ENCODE assay signal across 26 mouse cellular contexts in genomic region chr5:124637836-124638235, GRCm38 (mm10). TPM values are rescaled to one million over a fixed set of nuclear protein-coding genes. Genes with fewer than 3 reads are reported as not detected.
DNase-seq lines count a peak whose midpoint lies in the region; ATAC-seq and TF ChIP-seq lines count a peak whose summit lies in the region.
"Had no signal": no experiment of that assay in that cellular context is flagged by ENCODE, and none has a peak within 500 bp of the region (broad histone marks: within the 10 kb centered on the region; RNA-seq: fewer than 3 reads in every experiment).

No protein-coding gene starts in this region.

- no peak for TF ChIP-seq POLR2A in myocyte (IDR thresholded peaks at IDR 0.05; ENCODE audit: insufficient read length, low read depth)

- WGBS in midbrain, embryonic 16.5 days = 94% methylated on average over 13 of the region's 13 CpGs

- peak; percentile 34 for DNase-seq in T-cell, adult 2 months (ENCODE audit: low spot score)
- peak; percentile 55 for DNase-seq in thymus, postnatal 0 days (ENCODE audit: low spot score)
- DNase-seq in thymus, postnatal 4 days = peak; percentile 43
- DNase-seq in cerebellum, adult 11 months = no peak
- no peak for DNase-seq in gastrocnemius, postnatal 36 days
- DNase-seq: adrenal gland, postnatal 10 days; cerebellum, adult 18-20 months; cerebellum, postnatal 10 days; heart, postnatal 10 days; left cerebral cortex, postnatal 4 days; liver, embryonic 13.5 days; lung, adult 18-20 months; lung, postnatal 4 days had no signal

- H3K79me2 ChIP-seq in myocyte (ENCODE audit: control insufficient read depth, insufficient read depth) = peaks cover 4% of the 10 kb centered on the region

- H3K9me3 ChIP-seq in midbrain, embryonic 16.5 days (replicated peaks; ENCODE audit: control insufficient read depth, low read length, poor library complexity, severe bottlenecking) = no peaks in the 10 kb centered on the region
- H3K9me3 ChIP-seq: forebrain, embryonic 15.5 days; G1E; heart, embryonic 13.5 days; kidney, embryonic 15.5 days; liver, embryonic 13.5 days; megakaryocyte, embryonic 14.5 days; midbrain, embryonic 12.5 days; neural tube, embryonic 15.5 days had no signal

- no peak overlapping the region for H3ac ChIP-seq in myocyte (ENCODE audit: control insufficient read depth, insufficient read length)

- no peak for ATAC-seq in midbrain, embryonic 16.5 days
- ATAC-seq: forebrain, embryonic 15.5 days; lung, postnatal 0 days had no signal

- peaks cover 33% of the 10 kb centered on the region for H3K36me3 ChIP-seq in myocyte (ENCODE audit: control insufficient read depth, insufficient read depth)
- H3K36me3 ChIP-seq in midbrain, embryonic 16.5 days (ENCODE audit: control insufficient read depth, insufficient read depth, low read length) = peaks cover 66% of the 10 kb centered on the region

- peak overlapping the region; percentile 67 for H3K4me2 ChIP-seq in myocyte (ENCODE audit: low read depth)
- no peak overlapping the region for H3K4me2 ChIP-seq in midbrain, embryonic 16.5 days (ENCODE audit: low read length)
- H3K4me2 ChIP-seq: forebrain, embryonic 15.5 days; heart, embryonic 13.5 days; hindbrain, embryonic 14.5 days; kidney, embryonic 15.5 days; liver, embryonic 13.5 days; midbrain, embryonic 12.5 days; neural tube, embryonic 15.5 days had no signal

- H3K27ac ChIP-seq in midbrain, embryonic 16.5 days (ENCODE audit: low read length) = no peak overlapping the region
- H3K27ac ChIP-seq: forebrain, embryonic 15.5 days; heart, embryonic 13.5 days; hindbrain, embryonic 14.5 days; kidney, embryonic 15.5 days; left cerebral cortex, adult 2 months; liver, embryonic 13.5 days; midbrain, embryonic 12.5 days; neural tube, embryonic 15.5 days; stomach, postnatal 0 days had no signal

- H3K4me1 ChIP-seq in midbrain, embryonic 16.5 days (ENCODE audit: control insufficient read depth, insufficient read depth, low read length) = no peaks in the 10 kb centered on the region
- H3K4me1 ChIP-seq: forebrain, embryonic 15.5 days; heart, embryonic 13.5 days; kidney, embryonic 15.5 days; liver, embryonic 13.5 days; midbrain, embryonic 12.5 days; neural tube, embryonic 15.5 days had no signal

- H3K4me3 ChIP-seq in myocyte = no peak overlapping the region
- no peak overlapping the region for H3K4me3 ChIP-seq in midbrain, embryonic 16.5 days (ENCODE audit: low read depth, low read length)
- H3K4me3 ChIP-seq: forebrain, embryonic 15.5 days; heart, embryonic 13.5 days; kidney, embryonic 15.5 days; left cerebral cortex, adult 2 months; liver, embryonic 13.5 days; midbrain, embryonic 12.5 days; neural tube, embryonic 15.5 days had no signal

- no peak overlapping the region for H3K9ac ChIP-seq in midbrain, embryonic 16.5 days (ENCODE audit: low read depth, low read length)
- H3K9ac ChIP-seq: forebrain, embryonic 15.5 days; heart, embryonic 13.5 days; hindbrain, embryonic 14.5 days; kidney, embryonic 15.5 days; liver, embryonic 13.5 days; midbrain, embryonic 12.5 days; neural tube, embryonic 15.5 days had no signal

- intact Hi-C loops in gastrocnemius, postnatal 36 days (cut with DNase I) = no loop called here

- H3K27me3 ChIP-seq in myocyte (ENCODE audit: control insufficient read depth, insufficient read depth, insufficient read length) = no peaks in the 10 kb centered on the region
- H3K27me3 ChIP-seq in midbrain, embryonic 16.5 days (ENCODE audit: control insufficient read depth, insufficient read depth, low read depth, low read length) = no peaks in the 10 kb centered on the region
- H3K27me3 ChIP-seq: forebrain, embryonic 15.5 days; heart, embryonic 13.5 days; kidney, embryonic 15.5 days; liver, embryonic 13.5 days; megakaryocyte, embryonic 14.5 days; midbrain, embryonic 12.5 days; neural tube, embryonic 15.5 days had no signal

TF ChIP-seq in myocyte, 11 proteins besides CTCF, POLR2A, EP300 and RAD21:
- no peak for TF ChIP-seq TCF12 (IDR thresholded peaks at IDR 0.05; ENCODE audit: insufficient read depth, poor library complexity, severe bottlenecking)
- no peak for TF ChIP-seq SRF (IDR thresholded peaks at IDR 0.05; ENCODE audit: control insufficient read depth, insufficient read length, low read depth)
- TF ChIP-seq USF1 (IDR thresholded peaks at IDR 0.05; ENCODE audit: low read depth) = no peak
- TF ChIP-seq MAX (IDR thresholded peaks at IDR 0.05; ENCODE audit: low read depth) = no peak
- no peak for TF ChIP-seq REST (IDR thresholded peaks at IDR 0.05; ENCODE audit: insufficient read depth, insufficient read length)
- no peak for TF ChIP-seq CEBPB (IDR thresholded peaks at IDR 0.05; ENCODE audit: insufficient read depth, poor library complexity, severe bottlenecking)
- no peak for TF ChIP-seq MYOG (IDR thresholded peaks at IDR 0.05; ENCODE audit: control insufficient read depth in 1 of 3, insufficient read depth in 1 of 3, insufficient read length in 2 of 3, low read depth in 2 of 3)
- no peak for TF ChIP-seq E2F4 (IDR thresholded peaks at IDR 0.05; ENCODE audit: insufficient read depth)

RNA-seq across cellular contexts. Expression of gene Atp6v0a2, which starts 9.5 kb away (rescaled TPM):
- polyA plus RNA-seq in myocyte (2012; fragmentation: generic; extraction: Trizol) = 31.8 TPM
- polyA plus RNA-seq in thymus, postnatal 0 days (2015; fragmentation: Nextera tagmentation; extraction: Ambion mirVana) = 50.4 and 53.0 TPM in 2 replicates
- polyA plus RNA-seq in midbrain, embryonic 16.5 days (2015; fragmentation: Nextera tagmentation; extraction: Ambion mirVana) = 32.0 and 33.1 TPM in 2 replicates
- total RNA-seq in gastrocnemius, postnatal 36 days (2021) = 10 to 100 TPM; 28.4 to 30.6 TPM

RNA-seq across cellular contexts. Expression of gene Gtf2h3, which starts 58.9 kb away (rescaled TPM):
- polyA plus RNA-seq in myocyte (2012; fragmentation: generic; extraction: Trizol) = 25.3 TPM
- 43.8 and 50.2 TPM in 2 replicates for polyA plus RNA-seq in thymus, postnatal 0 days (2015; fragmentation: Nextera tagmentation; extraction: Ambion mirVana)
- polyA plus RNA-seq in midbrain, embryonic 16.5 days (2015; fragmentation: Nextera tagmentation; extraction: Ambion mirVana) = 46.6 and 48.6 TPM in 2 replicates
- total RNA-seq in gastrocnemius, postnatal 36 days (2021) = 10 to 100 TPM; 12.5 to 13.5 TPM

RNA-seq across cellular contexts. Expression of gene Eif2b1, which starts 58.9 kb away (rescaled TPM):
- polyA plus RNA-seq in myocyte (2012; fragmentation: generic; extraction: Trizol) = 37.6 TPM
- 69.5 and 71.1 TPM in 2 replicates for polyA plus RNA-seq in thymus, postnatal 0 days (2015; fragmentation: Nextera tagmentation; extraction: Ambion mirVana)
- polyA plus RNA-seq in midbrain, embryonic 16.5 days (2015; fragmentation: Nextera tagmentation; extraction: Ambion mirVana) = 62.1 and 63.6 TPM in 2 replicates
- 10 to 100 TPM; 40.2 to 44.4 TPM for total RNA-seq in gastrocnemius, postnatal 36 days (2021)

Comparison
In these comparisons a context has a peak if more than half of its experiments do, and no peak if none do; other contexts are left out.
1. DNase-seq: peak in T-cell, adult 2 months (single experiment), thymus, postnatal 0 days (single experiment) and thymus, postnatal 4 days (single experiment); none in cerebellum, adult 11 months (single experiment) and gastrocnemius, postnatal 36 days (0 of 2).